Mouse (Mus musculus): ENCODE data around the gene Rcan1.

GRCm38 (mm10) chr16:92499324-92499723 lies 28.7 kb upstream of the Rcan1 start:
- TF ChIP-seq CTCF (IDR thresholded peaks at IDR 0.05; ENCODE audit: borderline replicate concordance, extremely low read depth, insufficient read depth, insufficient read length) (no peak), POLR2A (IDR thresholded peaks at IDR 0.05; ENCODE audit: borderline replicate concordance, extremely low read depth, insufficient read depth, insufficient read length, poor library complexity, severe bottlenecking) (no peak)
